ENCODE assay signal across 14 mouse cellular contexts in genomic region chr5:74998716-74999512, GRCm38 (mm10). TPM values are rescaled to one million over a fixed set of nuclear protein-coding genes. Genes with fewer than 3 reads are reported as not detected.
DNase-seq lines count a peak whose midpoint lies in the region; ATAC-seq and TF ChIP-seq lines count a peak whose summit lies in the region.
"Had no signal": no experiment of that assay in that cellular context is flagged by ENCODE, and none has a peak within 500 bp of the region (broad histone marks: within the 10 kb centered on the region; RNA-seq: fewer than 3 reads in every experiment).

No protein-coding gene starts in this region.

- no peak overlapping the region for H3K9ac ChIP-seq in hindbrain, embryonic 11.5 days (ENCODE audit: low read depth, low read length)
- H3K9ac ChIP-seq in neural tube, embryonic 12.5 days: no peak overlapping the region
- no peak overlapping the region for H3K9ac ChIP-seq in heart, adult 2 months (ENCODE audit: low read depth, low read length)
- H3K9ac ChIP-seq: heart, embryonic 12.5 days; limb, embryonic 13.5 days had no signal

- peak; percentile 94 for ATAC-seq in hindbrain, embryonic 11.5 days (ENCODE audit: low FRiP score)
- ATAC-seq in neural tube, embryonic 12.5 days (ENCODE audit: low FRiP score, low read depth): peak; percentile 93
- ATAC-seq: activated CD4-positive, CD25-positive, alpha-beta regulatory T cell, adult 4 months; intestine, postnatal 0 days had no signal

- intact Hi-C loops in heart, adult 2 months (cut with DNase I): no loop called here

- WGBS in hindbrain, embryonic 11.5 days: 28% methylated on average over 12 of the region's 12 CpGs
- 25% methylated on average over 12 of the region's 12 CpGs for WGBS in neural tube, embryonic 12.5 days
- WGBS in heart, adult 2 months: 92% methylated on average over 12 of the region's 12 CpGs

- TF ChIP-seq EP300 in heart, adult 2 months (IDR thresholded peaks at IDR 0.05; ENCODE audit: insufficient read depth, low read depth, low read length): no peak

- H3K36me3 ChIP-seq in hindbrain, embryonic 11.5 days (ENCODE audit: control insufficient read depth, insufficient read depth, low read length): no peaks in the 10 kb centered on the region
- H3K36me3 ChIP-seq in neural tube, embryonic 12.5 days: 0 out of 2 replicates have a peak, but pooled peaks cover 12% of the 10 kb centered on the region
- H3K36me3 ChIP-seq in heart, adult 2 months (ENCODE audit: control insufficient read depth, insufficient read depth, low read length): no peaks in the 10 kb centered on the region; the same call in 1 of the 2 replicates

- peaks cover 51% of the 10 kb centered on the region for H3K27me3 ChIP-seq in hindbrain, embryonic 11.5 days (ENCODE audit: control insufficient read depth, insufficient read depth, low read length)
- H3K27me3 ChIP-seq in neural tube, embryonic 12.5 days (replicated peaks): peaks cover 7% of the 10 kb centered on the region
- no peaks in the 10 kb centered on the region for H3K27me3 ChIP-seq in heart, adult 2 months (ENCODE audit: control insufficient read depth, insufficient read depth, low read length)
- H3K27me3 ChIP-seq: heart, embryonic 12.5 days; limb, embryonic 13.5 days had no signal

- no peaks in the 10 kb centered on the region; the same call in 1 of the 2 replicates for H3K79me2 ChIP-seq in heart, adult 2 months (replicated peaks; ENCODE audit: control insufficient read depth, insufficient read depth, low read length)

- H3K4me2 ChIP-seq in hindbrain, embryonic 11.5 days (replicated peaks; ENCODE audit: low read depth, low read length): no peak overlapping the region
- H3K4me2 ChIP-seq in neural tube, embryonic 12.5 days (replicated peaks): no peak overlapping the region
- H3K4me2 ChIP-seq: heart, embryonic 12.5 days; limb, embryonic 13.5 days had no signal

- no peak for TF ChIP-seq CTCF in heart, adult 2 months (IDR thresholded peaks at IDR 0.05)

- H3K4me1 ChIP-seq in hindbrain, embryonic 11.5 days (replicated peaks; ENCODE audit: control insufficient read depth, insufficient read depth, low read length): no peaks in the 10 kb centered on the region
- H3K4me1 ChIP-seq in neural tube, embryonic 12.5 days: no peaks in the 10 kb centered on the region
- no peaks in the 10 kb centered on the region for H3K4me1 ChIP-seq in heart, adult 2 months (ENCODE audit: control insufficient read depth, insufficient read depth, low read length)
- H3K4me1 ChIP-seq: limb, embryonic 13.5 days had no signal

- no peak overlapping the region for H3K27ac ChIP-seq in hindbrain, embryonic 11.5 days (ENCODE audit: low read depth, low read length)
- no peak overlapping the region for H3K27ac ChIP-seq in neural tube, embryonic 12.5 days
- no peak overlapping the region for H3K27ac ChIP-seq in heart, adult 2 months
- H3K27ac ChIP-seq: limb, embryonic 13.5 days; macrophage had no signal

- peak; percentile 23 for DNase-seq in layer of hippocampus, adult 9-11 months
- no peak for DNase-seq in layer of hippocampus, adult 11-12 months (ENCODE audit: low spot score)
- DNase-seq in embryo, embryonic 10.5 days (ENCODE audit: low spot score): peak; percentile 85
- peak; percentile 60 for DNase-seq in hindbrain, embryonic 11.5 days (ENCODE audit: low spot score)
- no peak for DNase-seq in spleen, postnatal 4 days (ENCODE audit: low spot score in 2 of 2)
- no peak for DNase-seq in urinary bladder, postnatal 14 days (ENCODE audit: low spot score)
- no peak for DNase-seq in heart, adult 2 months

- TF ChIP-seq POLR2A in heart, adult 2 months (IDR thresholded peaks at IDR 0.05; ENCODE audit: insufficient read depth, low read depth, low read length): no peak

- H3K9me3 ChIP-seq in hindbrain, embryonic 11.5 days (ENCODE audit: control insufficient read depth, low read length): no peaks in the 10 kb centered on the region
- no peaks in the 10 kb centered on the region for H3K9me3 ChIP-seq in neural tube, embryonic 12.5 days
- H3K9me3 ChIP-seq: limb, embryonic 13.5 days had no signal

- no peak overlapping the region for H3K4me3 ChIP-seq in hindbrain, embryonic 11.5 days (ENCODE audit: low read depth, low read length)
- no peak overlapping the region for H3K4me3 ChIP-seq in neural tube, embryonic 12.5 days
- H3K4me3 ChIP-seq in heart, adult 2 months: no peak overlapping the region
- H3K4me3 ChIP-seq: erythroblast, embryonic 14.5 days; heart, embryonic 12.5 days; limb, embryonic 13.5 days had no signal

RNA-seq across cellular contexts. Expression of gene Chic2, which starts 45.7 kb away (rescaled TPM):
- polyA plus RNA-seq in hindbrain, embryonic 11.5 days (2014; fragmentation: Nextera tagmentation; extraction: Ambion mirVana): 50.9 and 52.3 TPM in 2 replicates
- polyA plus RNA-seq in neural tube, embryonic 12.5 days (2016; fragmentation: Nextera tagmentation; extraction: Ambion mirVana): 53.6 and 57.4 TPM in 2 replicates
- 10 to 100 TPM; 16.8 to 19.2 TPM for total RNA-seq in heart, adult 2 months (2021)
- polyA plus RNA-seq in heart, adult 2 months (2012; rRNA removed): 3.7 and 8.6 TPM in 2 replicates

Comparison
In these comparisons a context has a peak if more than half of its experiments do, and no peak if none do; other contexts are left out.
1. DNase-seq: peak in layer of hippocampus, adult 9-11 months (single experiment), embryo, embryonic 10.5 days (single experiment) and hindbrain, embryonic 11.5 days (single experiment); none in layer of hippocampus, adult 11-12 months (single experiment), spleen, postnatal 4 days (0 of 2), urinary bladder, postnatal 14 days (single experiment) and heart, adult 2 months (0 of 2).